Mouse (Mus musculus) forebrain, embryonic 10.5 days (tissue): Measurements from ENCODE around the gene Pacsin3. TPM values are rescaled to one million over a fixed set of nuclear protein-coding genes. Genes with fewer than 3 reads are reported as not detected.
"Not testable (repeated sequence)": the region's sequence is repeated elsewhere in the genome, so short reads cannot be mapped to it uniquely, and the experiment has no call there.

ENCODE experiments used
- DNase-seq: peaks from one replicate; pipeline ENCODE4 v3.0.0-alpha.2; 2017; ENCODE audit warnings: low spot score; ENCODE audit errors: extremely low spot score
- H3K27ac ChIP-seq: fragments of 300-500 bp; sonication (generic); 2 replicates; pipeline ENCODE4 v1.5.1; 2016; ENCODE audit warnings: mild to moderate bottlenecking
- H3K27me3 ChIP-seq: fragments of 300-500 bp; sonication (generic); 2 replicates; pipeline ENCODE4 v1.6.1; 2016; ENCODE audit warnings: mild to moderate bottlenecking; ENCODE audit not compliant: poor library complexity, severe bottlenecking
- H3K36me3 ChIP-seq: fragments of 300-500 bp; sonication (generic); replicated peaks from 2 replicates; pipeline ENCODE4 v1.6.1; 2016; ENCODE audit warnings: mild to moderate bottlenecking, moderate library complexity
- H3K4me1 ChIP-seq: fragments of 300-500 bp; sonication (generic); 2 replicates; pipeline ENCODE4 v1.6.1; 2016
- H3K4me3 ChIP-seq: fragments of 300-500 bp; sonication (generic); 2 replicates; pipeline ENCODE4 v1.5.1; 2016; ENCODE audit warnings: mild to moderate bottlenecking, moderate library complexity
- H3K9me3 ChIP-seq: fragments of 300-500 bp; sonication (generic); 2 replicates; pipeline ENCODE4 v1.6.1; 2016; ENCODE audit warnings: mild to moderate bottlenecking, moderate library complexity
- WGBS: fragments of 180-500 bp; shearing (Covaris S2); methylation state at CpG from one replicate; pipeline ENCODE4 v1.1.7; 2016; 5-methylcytosine and 5-hydroxymethylcytosine counted together
- polyA plus RNA-seq: library from polyadenylated mRNA; unstranded; fragments of >200 nt; fragmentation: Nextera tagmentation; extraction: Ambion mirVana; gene quantifications from 2 replicates; pipeline ENCODE4 v1.2.1, GENCODE M21; 2016

Gene Pacsin3
- 38.7 and 40.1 TPM in 2 replicates for polyA plus RNA-seq

DNA sequence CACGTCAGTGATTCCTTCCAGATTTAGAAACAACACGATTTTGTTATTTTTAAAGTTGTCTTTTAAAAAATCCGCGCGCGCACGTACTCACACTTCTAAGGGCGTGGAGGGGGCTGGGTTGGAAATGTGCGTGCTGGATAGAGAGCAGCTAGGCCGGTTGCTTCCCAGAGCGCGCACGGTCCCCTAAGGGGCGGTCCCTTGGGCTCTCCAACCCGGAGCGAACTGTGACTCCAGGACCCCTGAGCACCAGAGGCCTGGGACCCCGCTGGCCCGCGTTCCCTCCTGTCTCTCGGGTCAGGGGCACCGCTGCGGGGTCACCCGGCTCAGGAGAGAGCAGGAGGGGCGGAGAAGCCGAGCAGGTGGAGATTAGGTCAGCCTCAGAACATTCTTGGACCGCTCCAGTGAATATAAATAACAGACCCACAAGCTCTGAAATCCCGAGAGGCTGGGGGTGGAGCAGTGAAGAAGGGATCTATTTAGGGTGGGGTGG lies at the start of gene Pacsin3:
Gene Pacsin3 (plus strand): TSS at position 294 of the 490 bp plus-strand sequence.
- Histone ChIP-seq H3K9me3 (no peaks in the 10 kb centered on the region), H3K4me3 (peak within 1 kb of the TSS; percentile 73), H3K4me1 (peaks cover 49% of the 10 kb centered on the region), H3K36me3 (peaks cover 8% of the 10 kb centered on the region), H3K27ac (peak within 1 kb of the TSS; percentile 91), H3K27me3 (peaks cover 69% of the 10 kb centered on the region)
- DNase-seq = peak; percentile 61
- WGBS = under 1% methylated on average over 27 of the region's 27 CpGs

DNA sequence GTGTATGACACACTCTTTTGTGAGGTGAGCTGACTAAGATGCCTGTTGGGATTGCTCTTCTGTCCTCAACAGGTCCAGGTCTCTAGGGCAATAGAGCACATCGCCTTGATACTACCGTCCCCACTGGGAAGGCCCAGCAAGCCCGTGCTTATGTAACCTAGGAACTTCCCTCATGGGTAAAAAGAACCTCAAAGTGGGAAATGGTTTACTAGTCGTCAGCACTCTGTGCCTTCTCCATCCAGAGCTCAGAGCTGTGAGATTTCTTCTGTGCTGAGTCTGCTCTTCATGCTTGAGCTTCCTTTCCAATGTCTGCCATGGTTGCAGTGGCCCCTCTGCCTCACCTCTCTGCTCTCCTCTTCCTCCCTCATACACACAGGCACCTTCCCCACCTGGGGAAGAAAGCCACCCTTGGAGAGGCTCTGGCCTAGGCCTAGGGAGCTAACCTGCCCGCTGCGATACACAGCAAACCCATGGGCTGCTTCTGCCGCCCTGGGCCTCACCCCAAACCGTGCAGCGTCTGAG lies 49.4 kb upstream of the Pacsin3 start:
- no peak for DNase-seq
- Histone ChIP-seq H3K27ac (no peak overlapping the region), H3K4me3 (no peak overlapping the region), H3K9me3 (no peaks in the 10 kb centered on the region), H3K36me3 (peaks cover 67% of the 10 kb centered on the region), H3K4me1 (peaks cover 25% of the 10 kb centered on the region), H3K27me3 (no peaks in the 10 kb centered on the region)
- 95% methylated on average over 9 of the region's 9 CpGs for WGBS

DNA sequence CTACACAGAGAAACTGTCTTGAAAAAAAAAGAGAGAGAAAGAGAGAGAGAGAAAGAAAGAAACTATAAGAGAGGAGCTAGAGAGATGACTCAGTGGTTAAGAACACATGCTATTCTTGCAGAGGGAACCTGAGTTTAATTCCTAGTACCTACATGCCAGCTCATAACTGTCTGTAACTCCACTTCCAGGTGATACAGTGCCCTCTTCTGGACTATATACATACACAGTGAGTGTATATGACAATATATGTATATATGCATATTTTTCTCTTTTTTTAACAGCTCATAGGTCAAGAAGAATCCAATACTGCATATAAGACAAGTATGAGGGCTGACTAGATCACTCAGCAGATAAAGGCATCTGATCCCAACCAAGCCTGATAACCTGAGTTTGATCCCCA lies 42.4 kb upstream of the Pacsin3 start:
- no peaks in the 10 kb centered on the region for H3K27me3 ChIP-seq
- H3K36me3 ChIP-seq = peaks cover 80% of the 10 kb centered on the region
- no peak for DNase-seq

DNA sequence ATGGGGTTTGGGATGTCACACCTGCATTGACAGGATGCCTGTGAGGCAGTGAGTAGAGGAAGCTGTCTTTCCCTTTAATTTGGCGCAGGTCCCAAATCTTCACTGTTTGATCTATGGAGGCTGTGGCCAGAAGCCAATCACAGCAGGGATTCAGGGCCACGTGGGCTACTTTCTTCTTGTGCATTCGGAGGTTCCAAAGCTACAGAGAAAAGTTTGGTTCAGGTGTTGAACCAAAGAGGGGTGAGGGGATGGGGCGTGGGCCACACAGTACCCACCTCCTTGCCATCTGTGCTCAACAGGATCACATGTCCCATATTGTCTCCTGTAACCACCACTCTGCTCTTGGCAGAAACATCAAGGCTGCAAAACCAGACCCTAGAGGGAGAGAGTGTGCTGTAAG lies 38.7 kb upstream of the Pacsin3 start:
- Histone ChIP-seq H3K4me1 (no peaks in the 10 kb centered on the region), H3K27me3 (no peaks in the 10 kb centered on the region), H3K36me3 (peaks cover 45% of the 10 kb centered on the region), H3K9me3 (no peaks in the 10 kb centered on the region), H3K4me3 (no peak overlapping the region), H3K27ac (no peak overlapping the region)
- DNase-seq = no peak
- 80% methylated on average over 4 of the region's 4 CpGs for WGBS

More for the DNA sequence above, 42.4 kb upstream of the Pacsin3 start:
- Histone ChIP-seq H3K27ac (no peak overlapping the region), H3K9me3 (no peaks in the 10 kb centered on the region), H3K4me3 (no peak overlapping the region), H3K4me1 (no peaks in the 10 kb centered on the region)

DNA sequence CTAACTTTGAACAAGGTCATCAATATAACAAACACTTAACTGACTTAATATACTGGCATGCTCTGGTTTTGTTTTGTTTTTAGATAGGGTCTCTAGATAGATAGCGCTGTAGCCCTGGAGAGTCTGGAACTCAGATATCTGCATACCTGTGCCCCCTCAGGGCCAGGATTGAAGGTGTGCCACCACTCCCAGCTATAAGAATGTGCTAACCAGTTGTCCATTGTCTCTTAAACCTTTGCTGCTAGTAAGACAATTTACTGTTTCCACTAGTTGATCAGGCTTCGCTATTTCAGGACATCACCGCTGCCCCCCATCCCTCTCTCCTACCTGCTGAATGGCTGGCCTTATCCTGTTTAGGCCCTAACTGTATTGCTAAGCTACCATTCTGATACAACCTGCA lies 35.3 kb upstream of the Pacsin3 start:
- peaks cover 15% of the 10 kb centered on the region for H3K36me3 ChIP-seq
- no peaks in the 10 kb centered on the region for H3K27me3 ChIP-seq
- no peaks in the 10 kb centered on the region for H3K9me3 ChIP-seq
- H3K4me1 ChIP-seq = no peaks in the 10 kb centered on the region
- 95% methylated on average over 3 of the region's 3 CpGs for WGBS
- no peak for DNase-seq
- H3K4me3 ChIP-seq = no peak overlapping the region
- no peak overlapping the region for H3K27ac ChIP-seq

DNA sequence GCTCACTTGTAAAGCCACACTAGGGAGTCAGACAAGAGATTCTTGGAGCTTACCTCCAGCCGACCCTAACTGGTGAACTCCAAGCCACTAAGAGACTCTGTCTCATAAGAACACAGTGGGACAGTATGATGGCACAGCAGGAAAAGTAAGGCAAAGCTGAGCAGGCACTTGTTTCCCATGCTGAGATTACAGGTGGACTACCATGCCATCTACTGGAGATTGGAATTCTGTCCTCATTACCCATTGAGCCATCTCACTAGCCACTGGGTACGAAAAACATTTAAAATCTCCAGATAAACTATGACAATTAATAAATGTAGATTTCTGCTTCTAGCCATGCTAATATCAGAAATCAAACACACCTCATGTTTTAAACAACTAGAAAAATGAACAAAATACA lies 32.1 kb upstream of the Pacsin3 start:
- H3K27ac ChIP-seq = no peak overlapping the region
- no peaks in the 10 kb centered on the region for H3K27me3 ChIP-seq
- WGBS = 77% methylated on average over 2 of the region's 2 CpGs
- H3K36me3 ChIP-seq = no peaks in the 10 kb centered on the region
- no peak for DNase-seq
- H3K9me3 ChIP-seq = no peaks in the 10 kb centered on the region
- H3K4me1 ChIP-seq = no peaks in the 10 kb centered on the region
- no peak overlapping the region for H3K4me3 ChIP-seq

DNA sequence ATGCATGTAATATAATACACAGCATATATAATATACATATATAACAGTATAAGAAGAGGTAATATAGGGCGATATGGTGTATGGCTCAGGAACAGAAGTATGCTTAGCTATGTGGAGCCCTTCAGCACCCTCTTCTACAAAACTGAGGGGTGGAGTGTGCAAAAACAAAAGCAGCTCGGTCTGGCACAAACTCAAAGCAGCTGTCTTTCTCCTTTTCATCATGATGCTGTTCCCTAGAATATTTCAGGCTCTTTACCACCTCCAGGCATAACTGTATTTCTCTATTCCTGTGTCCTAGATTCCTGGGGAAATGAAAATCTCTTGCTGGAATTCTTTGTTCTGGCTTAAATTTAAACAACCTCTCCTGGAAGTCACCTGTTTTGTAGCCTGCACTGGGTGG lies 26.0 kb upstream of the Pacsin3 start:
- Histone ChIP-seq H3K36me3 (0 out of 2 replicates have a peak, but pooled peaks cover 6% of the 10 kb centered on the region), H3K27ac (no peak overlapping the region), H3K4me1 (no peaks in the 10 kb centered on the region), H3K27me3 (no peaks in the 10 kb centered on the region), H3K4me3 (no peak overlapping the region), H3K9me3 (no peaks in the 10 kb centered on the region)
- no peak for DNase-seq
- 70% methylated on average over 2 of the region's 2 CpGs for WGBS

DNA sequence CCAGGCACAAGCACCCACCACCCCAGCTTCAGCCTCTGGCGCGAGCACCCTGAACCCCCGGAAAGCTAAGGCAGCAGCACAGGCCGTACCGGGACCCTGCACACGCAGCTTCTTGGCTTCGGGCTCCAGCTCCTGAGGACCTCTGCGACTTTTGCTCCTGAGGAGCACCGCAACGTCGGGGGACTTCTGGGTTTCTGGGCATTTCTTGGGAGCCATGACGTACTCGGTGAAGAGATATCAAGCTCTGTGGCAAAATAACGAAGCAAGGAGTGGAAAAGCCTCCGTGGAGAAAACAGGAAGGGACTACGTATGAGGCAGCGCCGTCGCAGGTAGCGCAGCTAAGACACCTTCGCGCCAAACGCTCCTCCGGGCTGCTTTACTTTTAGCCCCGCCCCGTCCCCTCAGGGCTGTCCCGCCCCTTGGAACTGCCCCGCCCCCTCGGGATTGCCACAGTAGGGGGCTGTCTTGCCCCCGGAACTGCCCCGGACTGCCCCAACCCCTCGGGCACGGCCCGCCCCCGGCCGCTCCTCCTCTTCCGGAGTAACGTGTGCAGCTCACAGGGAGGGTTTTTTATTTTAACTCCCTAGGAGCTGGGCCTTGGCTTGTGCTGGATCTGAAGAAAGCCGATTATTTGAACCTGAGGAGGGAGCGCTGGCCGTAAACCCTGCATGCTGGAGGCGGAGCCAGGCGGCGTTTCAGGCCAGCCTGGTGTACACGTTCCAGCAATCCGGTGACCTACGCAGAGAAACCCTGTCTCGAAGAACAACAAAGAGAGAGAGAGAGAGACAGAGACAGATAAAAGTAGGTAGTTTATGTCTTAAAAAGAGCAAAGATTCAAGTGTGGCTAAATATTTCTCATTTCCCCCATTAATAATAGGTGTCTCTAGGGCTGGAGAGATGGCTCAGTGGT lies 18.9 kb upstream of the Pacsin3 start, which contains the start of gene Ddb2:
Gene Ddb2 (minus strand): TSS at position 382 of the 910 bp plus-strand sequence.
- DNase-seq = peak; percentile 97
- WGBS = under 1% methylated on average over 48 of the region's 48 CpGs
- Histone ChIP-seq H3K9me3 (no peaks in the 10 kb centered on the region), H3K4me3 (peak within 1 kb of the TSS; percentile 64), H3K36me3 (0 out of 2 replicates have a peak, but pooled peaks cover 6% of the 10 kb centered on the region), H3K27ac (peak within 1 kb of the TSS; percentile 89), H3K27me3 (no peaks in the 10 kb centered on the region), H3K4me1 (peaks cover 12% of the 10 kb centered on the region)

DNA sequence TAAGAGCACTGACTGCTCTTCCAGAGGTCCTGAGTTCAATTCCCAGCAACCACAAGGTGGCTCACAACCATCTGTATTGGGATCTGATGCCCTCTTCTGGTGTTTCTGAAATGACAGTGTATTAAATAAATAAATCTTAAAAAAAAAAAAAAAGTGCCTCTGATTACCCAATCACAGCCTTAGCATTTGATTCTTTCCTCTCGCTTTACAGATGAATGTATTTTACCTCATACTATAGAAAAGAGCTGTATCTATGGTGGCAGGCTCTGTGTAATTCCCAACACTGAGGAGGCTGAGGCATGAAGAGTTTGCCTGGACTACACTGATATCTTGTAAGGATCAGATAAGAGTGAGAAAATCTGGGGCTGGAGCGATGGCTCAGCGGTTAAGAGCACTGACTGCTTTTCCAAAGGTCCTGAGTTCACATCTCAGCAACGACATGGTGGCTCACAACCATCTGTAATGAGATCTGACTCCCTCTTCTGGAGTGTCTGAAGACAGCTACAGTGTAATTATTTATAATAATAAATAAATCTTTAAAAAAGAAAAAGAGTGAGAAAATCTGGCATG lies 18.2 kb upstream of the Pacsin3 start:
- H3K9me3 ChIP-seq, DNase-seq, H3K36me3 ChIP-seq, H3K27me3 ChIP-seq: not testable (repeated sequence)
- Histone ChIP-seq H3K4me3 (peak overlapping the region; percentile 64), H3K27ac (peak overlapping the region; percentile 89), H3K4me1 (peaks cover 12% of the 10 kb centered on the region)
- 27% methylated on average over 4 of the region's 4 CpGs for WGBS

DNA sequence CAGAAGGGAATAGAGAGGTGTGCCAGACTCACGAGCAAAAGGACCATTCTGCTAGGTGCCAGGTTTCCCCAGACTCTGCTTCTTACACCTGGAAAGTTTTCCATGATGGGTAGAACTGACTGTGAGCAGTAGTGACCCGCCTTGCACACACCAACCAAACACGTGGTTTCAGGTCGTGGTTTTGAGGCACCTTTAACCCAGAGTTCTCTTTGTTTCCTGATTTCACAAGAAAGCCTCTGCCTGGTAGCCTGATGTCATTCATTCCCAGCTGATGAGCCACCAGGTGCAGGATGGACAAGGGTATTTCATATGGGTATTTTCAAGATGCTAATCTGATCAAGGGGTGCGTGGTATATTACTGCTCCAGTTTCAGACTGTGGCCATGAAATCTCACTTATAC lies 13.2 kb upstream of the Pacsin3 start:
- no peak overlapping the region for H3K27ac ChIP-seq
- 79% methylated on average over 5 of the region's 5 CpGs for WGBS
- H3K4me3 ChIP-seq = no peak overlapping the region
- no peak for DNase-seq
- no peaks in the 10 kb centered on the region for H3K27me3 ChIP-seq
- H3K9me3 ChIP-seq = no peaks in the 10 kb centered on the region
- no peaks in the 10 kb centered on the region for H3K36me3 ChIP-seq
- H3K4me1 ChIP-seq = peaks cover 15% of the 10 kb centered on the region

DNA sequence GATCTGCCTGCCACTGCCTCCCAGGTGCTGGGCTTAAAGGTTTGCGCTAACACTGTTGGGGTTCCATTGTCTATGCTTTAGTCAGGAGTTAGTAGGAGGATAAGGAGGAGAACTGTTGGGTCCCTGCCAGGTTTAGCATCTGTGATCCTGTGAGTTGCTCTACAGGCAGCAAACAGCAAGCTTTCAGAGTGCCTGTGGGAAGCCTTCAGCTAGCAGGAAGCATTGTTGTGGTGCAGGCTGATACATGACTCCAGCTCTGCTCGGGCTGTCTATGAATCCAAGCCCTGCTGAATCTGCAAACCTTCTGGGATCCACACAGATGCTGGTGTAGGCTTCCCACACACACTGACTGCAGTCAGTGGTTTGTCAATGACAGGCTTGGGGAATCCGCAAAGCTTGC lies 12.3 kb upstream of the Pacsin3 start:
- H3K27ac ChIP-seq = 0 out of 2 replicates have a peak overlapping the region, but pooled peaks have one; percentile 6
- no peaks in the 10 kb centered on the region for H3K36me3 ChIP-seq
- 68% methylated on average over 3 of the region's 3 CpGs for WGBS
- H3K4me1 ChIP-seq = peaks cover 12% of the 10 kb centered on the region
- H3K4me3 ChIP-seq = no peak overlapping the region
- no peak for DNase-seq
- no peaks in the 10 kb centered on the region for H3K9me3 ChIP-seq
- no peaks in the 10 kb centered on the region for H3K27me3 ChIP-seq

DNA sequence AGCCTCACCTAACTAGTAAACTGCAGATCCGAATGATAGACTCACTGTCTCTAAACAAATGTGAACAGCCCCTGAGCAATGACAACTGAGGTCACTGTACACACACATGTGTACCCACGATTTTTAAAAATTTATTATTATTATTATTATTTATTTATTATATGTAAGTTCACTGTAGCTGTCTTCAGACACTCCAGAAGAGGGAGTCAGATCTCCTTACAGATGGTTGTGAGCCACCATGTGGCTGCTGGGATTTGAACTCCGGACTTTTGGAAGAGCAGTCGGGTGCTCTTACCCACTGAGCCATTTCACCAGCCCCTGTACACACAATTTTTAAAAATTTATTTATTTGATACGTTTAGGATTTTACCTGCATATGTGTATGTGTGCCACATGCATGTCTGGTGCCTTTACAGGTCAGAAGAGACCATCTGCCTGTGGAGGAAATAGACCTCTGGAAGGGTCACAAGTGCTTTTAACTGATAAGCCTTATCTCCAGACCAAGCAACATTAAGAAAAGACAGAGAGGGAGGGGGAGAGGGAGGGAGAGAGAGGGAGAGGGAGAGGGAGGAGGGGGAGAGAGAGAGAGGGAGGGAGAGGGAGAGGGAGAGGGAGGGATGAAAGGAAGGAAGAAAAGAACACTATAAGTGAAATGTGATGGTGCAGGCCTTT lies 11.1 kb upstream of the Pacsin3 start:
- Histone ChIP-seq H3K9me3 (no peaks in the 10 kb centered on the region), H3K4me3 (no peak overlapping the region), H3K27me3 (no peaks in the 10 kb centered on the region), H3K36me3 (no peaks in the 10 kb centered on the region), H3K27ac (no peak overlapping the region), H3K4me1 (peaks cover 12% of the 10 kb centered on the region)
- WGBS = 86% methylated on average over 5 of the region's 5 CpGs
- no peak for DNase-seq
